Mouse (Mus musculus) liver, embryonic 16.5 days (tissue): ENCODE data around the gene Cd300lg. TPM values are rescaled to one million over a fixed set of nuclear protein-coding genes. Genes with fewer than 3 reads are reported as not detected.

Source experiments
- ATAC-seq: fragments of 200-750 bp; cut with Nextera tagmentation; 2 replicates; pipeline ENCODE4 v1.8.0; 2017; ENCODE audit warnings: low read depth, mild to moderate bottlenecking, moderate number of reproducible peaks, moderate library complexity
- H3K27ac ChIP-seq: fragments of 300-500 bp; sonication (generic); 2 replicates; pipeline ENCODE4 v1.5.1; 2014; ENCODE audit warnings: mild to moderate bottlenecking, low read length
- H3K27me3 ChIP-seq: fragments of 300-500 bp; sonication (generic); 2 replicates; pipeline ENCODE4 v1.6.1; 2014; ENCODE audit warnings: low read depth, low read length, mixed read lengths; ENCODE audit not compliant: control insufficient read depth, insufficient read depth
- H3K36me3 ChIP-seq: fragments of 300-500 bp; sonication (generic); 2 replicates; pipeline ENCODE4 v1.6.1; 2014; ENCODE audit warnings: mild to moderate bottlenecking; ENCODE audit not compliant: control insufficient read depth, insufficient read depth
- H3K4me1 ChIP-seq: fragments of 300-500 bp; sonication (generic); 2 replicates; pipeline ENCODE4 v1.6.1; 2014; ENCODE audit warnings: low read depth, low read length, mixed read lengths; ENCODE audit not compliant: control insufficient read depth
- H3K4me2 ChIP-seq: fragments of 300-500 bp; sonication (generic); 2 replicates; pipeline ENCODE4 v1.6.1; 2014; ENCODE audit warnings: low read depth, low read length, mixed read lengths
- H3K4me3 ChIP-seq: fragments of 300-500 bp; sonication (generic); 2 replicates; pipeline ENCODE4 v1.5.1; 2014; ENCODE audit warnings: low read depth, mild to moderate bottlenecking, low read length
- H3K9ac ChIP-seq: fragments of 300-500 bp; sonication (generic); 2 replicates; pipeline ENCODE4 v1.6.1; 2014; ENCODE audit warnings: low read depth, low read length
- H3K9me3 ChIP-seq: fragments of 300-500 bp; sonication (generic); replicated peaks from 2 replicates; pipeline ENCODE4 v1.6.1; 2016; ENCODE audit warnings: low read length; ENCODE audit not compliant: control insufficient read depth
- WGBS: fragments of 180-500 bp; shearing (Covaris S2); extraction: QIAGEN DNeasy Blood & Tissue Kit; methylation state at CpG from one replicate; pipeline ENCODE4 v1.1.7; 2014; ENCODE audit not compliant: insufficient replicate concordance; 5-methylcytosine and 5-hydroxymethylcytosine counted together
- polyA plus RNA-seq: library from polyadenylated mRNA; unstranded; fragments of >200 nt; fragmentation: Nextera tagmentation; extraction: Ambion mirVana; gene quantifications from 2 replicates; pipeline ENCODE4 v1.2.1, GENCODE M21; 2015

Cd300lg gene
- polyA plus RNA-seq, 1 experiment from 2014 or later: 0.87 TPM

GRCm38 (mm10) chr11:102051954-102052353, 10.6 kb downstream of the Cd300lg start:
- 48% methylated on average over 4 of the region's 4 CpGs for WGBS
- no peaks in the 10 kb centered on the region for H3K9me3 ChIP-seq
- H3K4me3 ChIP-seq: no peak overlapping the region
- peaks cover 2% of the 10 kb centered on the region; the same call in 1 of the 2 replicates for H3K27me3 ChIP-seq
- no peaks in the 10 kb centered on the region for H3K36me3 ChIP-seq
- no peak overlapping the region for H3K9ac ChIP-seq
- peak overlapping the region; percentile 58; the same call in 1 of the 2 replicates for H3K27ac ChIP-seq
- no peak overlapping the region for H3K4me2 ChIP-seq
- H3K4me1 ChIP-seq: no peaks in the 10 kb centered on the region
- ATAC-seq: no peak

GRCm38 (mm10) chr11:102052697-102053096, 11.4 kb downstream of the Cd300lg start:
- Histone ChIP-seq H3K4me3 (no peak overlapping the region), H3K27me3 (peaks cover 2% of the 10 kb centered on the region; the same call in 1 of the 2 replicates), H3K4me1 (no peaks in the 10 kb centered on the region), H3K9ac (no peak overlapping the region), H3K27ac (no peak overlapping the region), H3K36me3 (no peaks in the 10 kb centered on the region), H3K9me3 (no peaks in the 10 kb centered on the region), H3K4me2 (no peak overlapping the region)
- ATAC-seq: no peak
- WGBS: 70% methylated on average over 12 of the region's 12 CpGs

- no peaks in the 10 kb centered on the region for H3K36me3 ChIP-seq
- no peak overlapping the region for H3K9ac ChIP-seq
- H3K4me2 ChIP-seq: no peak overlapping the region
- no peaks in the 10 kb centered on the region for H3K9me3 ChIP-seq
- no peak for ATAC-seq
- H3K4me1 ChIP-seq: no peaks in the 10 kb centered on the region
- WGBS: 52% methylated on average over 7 of the region's 7 CpGs
- peaks cover 2% of the 10 kb centered on the region; the same call in 1 of the 2 replicates for H3K27me3 ChIP-seq
- no peak overlapping the region for H3K4me3 ChIP-seq
- no peak overlapping the region for H3K27ac ChIP-seq
Observed at GRCm38 (mm10) chr11:102053183-102053582, 11.9 kb downstream of the Cd300lg start.

GRCm38 (mm10) chr11:102053847-102054246, 12.5 kb downstream of the Cd300lg start:
- no peaks in the 10 kb centered on the region for H3K36me3 ChIP-seq
- no peak overlapping the region for H3K4me2 ChIP-seq
- WGBS: 15% methylated on average over 9 of the region's 9 CpGs
- no peaks in the 10 kb centered on the region for H3K9me3 ChIP-seq
- no peaks in the 10 kb centered on the region for H3K4me1 ChIP-seq
- H3K4me3 ChIP-seq: no peak overlapping the region
- no peak overlapping the region for H3K9ac ChIP-seq
- no peak for ATAC-seq
- H3K27me3 ChIP-seq: peaks cover 2% of the 10 kb centered on the region; the same call in 1 of the 2 replicates
- no peak overlapping the region for H3K27ac ChIP-seq

- Histone ChIP-seq H3K36me3 (no peaks in the 10 kb centered on the region; the same call in 1 of the 2 replicates), H3K4me2 (peak overlapping the region; percentile 42), H3K9ac (no peak overlapping the region), H3K9me3 (no peaks in the 10 kb centered on the region), H3K4me1 (peaks cover 10% of the 10 kb centered on the region), H3K27ac (no peak overlapping the region), H3K4me3 (peak overlapping the region; percentile 20), H3K27me3 (peaks cover 6% of the 10 kb centered on the region)
- peak; percentile 59 for ATAC-seq
- 6% methylated on average over 23 of the region's 23 CpGs for WGBS
Observed at GRCm38 (mm10) chr11:102061236-102061940, 20.1 kb downstream of the Cd300lg start.

GRCm38 (mm10) chr11:102061941-102062473, 20.7 kb downstream of the Cd300lg start:
- Histone ChIP-seq H3K9ac (no peak overlapping the region), H3K4me3 (no peak overlapping the region), H3K9me3 (no peaks in the 10 kb centered on the region), H3K4me2 (no peak overlapping the region), H3K36me3 (no peaks in the 10 kb centered on the region; the same call in 1 of the 2 replicates), H3K27me3 (peaks cover 6% of the 10 kb centered on the region), H3K27ac (no peak overlapping the region), H3K4me1 (peaks cover 10% of the 10 kb centered on the region)
- 35% methylated on average over 16 of the region's 16 CpGs for WGBS
- no peak for ATAC-seq

- no peaks in the 10 kb centered on the region; the same call in 1 of the 2 replicates for H3K36me3 ChIP-seq
- no peak for ATAC-seq
- H3K9me3 ChIP-seq: no peaks in the 10 kb centered on the region
- H3K27ac ChIP-seq: no peak overlapping the region
- 64% methylated on average over 13 of the region's 13 CpGs for WGBS
- no peak overlapping the region for H3K9ac ChIP-seq
- H3K4me3 ChIP-seq: no peak overlapping the region
- H3K27me3 ChIP-seq: peaks cover 6% of the 10 kb centered on the region
- H3K4me2 ChIP-seq: no peak overlapping the region
- H3K4me1 ChIP-seq: peaks cover 10% of the 10 kb centered on the region
Observed at GRCm38 (mm10) chr11:102063076-102063475, 21.8 kb downstream of the Cd300lg start.

GRCm38 (mm10) chr11:102068969-102069368, 27.7 kb downstream of the Cd300lg start:
- H3K27me3 ChIP-seq: peaks cover 6% of the 10 kb centered on the region

GRCm38 (mm10) chr11:102069633-102070032, 28.3 kb downstream of the Cd300lg start:
- Histone ChIP-seq H3K36me3 (no peaks in the 10 kb centered on the region), H3K9ac (no peak overlapping the region), H3K4me3 (no peak overlapping the region), H3K4me1 (no peaks in the 10 kb centered on the region), H3K27me3 (peaks cover 6% of the 10 kb centered on the region), H3K27ac (no peak overlapping the region), H3K9me3 (no peaks in the 10 kb centered on the region), H3K4me2 (no peak overlapping the region)
- no peak for ATAC-seq
- 60% methylated on average over 11 of the region's 11 CpGs for WGBS

More at GRCm38 (mm10) chr11:102068969-102069368, 27.7 kb downstream of the Cd300lg start:
- Histone ChIP-seq H3K4me3 (no peak overlapping the region), H3K4me1 (no peaks in the 10 kb centered on the region), H3K36me3 (no peaks in the 10 kb centered on the region; the same call in 1 of the 2 replicates), H3K9me3 (no peaks in the 10 kb centered on the region), H3K27ac (no peak overlapping the region), H3K4me2 (no peak overlapping the region), H3K9ac (no peak overlapping the region)
- 40% methylated on average over 2 of the region's 2 CpGs for WGBS
- peak; percentile 50; the same call in 1 of the 2 replicates for ATAC-seq
